1 mouse cellular context compared by ENCODE assay signal in the genomic region with DNA sequence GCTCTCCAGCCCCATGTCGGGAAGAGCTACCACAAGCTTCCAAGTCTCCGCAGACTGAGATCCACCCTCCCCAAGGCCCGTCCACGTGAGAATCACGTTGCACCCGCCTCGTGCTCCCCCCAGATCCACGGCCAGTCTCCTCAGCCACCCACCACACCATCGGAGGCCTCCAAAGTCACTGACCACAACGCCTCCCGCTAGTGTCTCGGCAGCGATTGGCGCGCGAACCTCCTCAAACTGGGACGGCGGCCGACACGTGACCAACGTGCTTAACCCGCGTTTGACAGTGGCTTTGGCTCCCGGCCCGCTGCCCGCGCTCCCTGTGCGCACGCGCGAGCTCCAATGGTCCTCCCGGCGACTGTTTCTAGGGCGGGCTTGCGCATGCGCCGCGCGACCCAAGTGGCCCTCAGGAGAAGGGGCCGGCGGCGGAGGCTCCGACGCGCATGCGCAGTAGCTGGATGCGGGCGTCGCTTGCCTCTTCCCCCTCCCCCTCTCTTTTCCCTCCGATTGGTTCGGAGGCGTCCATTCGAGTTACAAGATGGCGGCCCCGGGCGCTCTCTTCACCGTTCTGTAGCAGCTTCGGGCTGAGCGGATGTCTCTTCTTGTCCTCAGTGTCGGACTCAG.
TF ChIP-seq lines count a peak whose summit lies in the region.

Gene Nup50 (plus strand): TSS at position 528 of the 624 bp plus-strand sequence.

TF ChIP-seq in CH12.LX, 34 proteins besides CTCF, POLR2A, EP300 and RAD21 (continued from another document):
- peak; percentile 82 for TF ChIP-seq TCF12 (IDR thresholded peaks at IDR 0.05; ENCODE audit: low read depth, low read length)
- peak; percentile 25; the same call in 1 of the 2 replicates for TF ChIP-seq JUN (IDR thresholded peaks at IDR 0.05; ENCODE audit: insufficient read depth, low read depth, low read length)
- TF ChIP-seq JUND (conservative IDR thresholded peaks at IDR 0.05; ENCODE audit: low read depth, low read length): no peak
- peak; percentile 95 for TF ChIP-seq MYC (IDR thresholded peaks at IDR 0.05; ENCODE audit: low read depth, low read length)
- 0 out of 2 replicates have a peak, but pooled peaks have one; percentile 12 for TF ChIP-seq RCOR1 (conservative IDR thresholded peaks at IDR 0.05; ENCODE audit: low read depth, low read length)
- TF ChIP-seq SIN3A (IDR thresholded peaks at IDR 0.05; ENCODE audit: low read length): peak; percentile 68
- peak; percentile 6; the same call in 1 of the 2 replicates for TF ChIP-seq TBP (conservative IDR thresholded peaks at IDR 0.05; ENCODE audit: low read depth, low read length)
- TF ChIP-seq ZKSCAN1 (IDR thresholded peaks at IDR 0.05; ENCODE audit: borderline replicate concordance, low read depth, low read length): no peak
- TF ChIP-seq ELF1 (IDR thresholded peaks at IDR 0.05; ENCODE audit: low read depth, low read length): peak; percentile 68
- peak; percentile 46 for TF ChIP-seq ETS1 (conservative IDR thresholded peaks at IDR 0.05; ENCODE audit: low read depth, low read length)
- TF ChIP-seq POLR2AphosphoS2 (IDR thresholded peaks at IDR 0.05; ENCODE audit: low read depth, low read length): peak; percentile 44; the same call in 1 of the 2 replicates
- TF ChIP-seq ZC3H11A (IDR thresholded peaks at IDR 0.05; ENCODE audit: low read depth, low read length): no peak
- TF ChIP-seq BHLHE40 (IDR thresholded peaks at IDR 0.05; ENCODE audit: low read depth, low read length): peak; percentile 98
- TF ChIP-seq IRF4 (IDR thresholded peaks at IDR 0.05; ENCODE audit: low read depth, low read length): peak; percentile 9; the same call in 1 of the 2 replicates
- TF ChIP-seq MAFK (IDR thresholded peaks at IDR 0.05; ENCODE audit: insufficient replicate concordance, low read length): no peak
- TF ChIP-seq KAT2A (IDR thresholded peaks at IDR 0.05; ENCODE audit: insufficient replicate concordance, low read length): peak; percentile 70; the same call in 1 of the 2 replicates
- peak; percentile 95 for TF ChIP-seq NELFE (IDR thresholded peaks at IDR 0.05; ENCODE audit: low read depth, low read length)
- TF ChIP-seq CHD2 (IDR thresholded peaks at IDR 0.05; ENCODE audit: low read length): peak; percentile 65; the same call in 1 of the 2 replicates
- 0 out of 2 replicates have a peak, but pooled peaks have one; percentile 36 for TF ChIP-seq CHD1 (IDR thresholded peaks at IDR 0.05; ENCODE audit: low read depth, low read length)
